Mouse (Mus musculus) kidney, embryonic 16.5 days (tissue): ENCODE results near the gene Il22ra1. TPM values are rescaled to one million over a fixed set of nuclear protein-coding genes. Genes with fewer than 3 reads are reported as not detected.

Experiments used
- ATAC-seq: fragments of 200-750 bp; cut with Nextera tagmentation; 2 replicates; pipeline ENCODE4 v1.8.0; 2017; ENCODE audit warnings: moderate TSS enrichment; ENCODE audit not compliant: low FRiP score, low TSS enrichment
- H3K27ac ChIP-seq: fragments of 300-500 bp; sonication (generic); 2 replicates; pipeline ENCODE4 v1.5.1; 2014; ENCODE audit warnings: low read length
- H3K27me3 ChIP-seq: fragments of 300-500 bp; sonication (generic); 2 replicates; pipeline ENCODE4 v1.6.1; 2014; ENCODE audit warnings: low read length, control low read depth, mixed read lengths; ENCODE audit not compliant: insufficient read depth
- H3K36me3 ChIP-seq: fragments of 300-500 bp; sonication (generic); 2 replicates; pipeline ENCODE4 v1.6.1; 2014; ENCODE audit warnings: low read length, control low read depth, mixed read lengths; ENCODE audit not compliant: insufficient read depth
- H3K4me1 ChIP-seq: fragments of 300-500 bp; sonication (generic); 2 replicates; pipeline ENCODE4 v1.6.1; 2014; ENCODE audit warnings: low read length, control low read depth, mixed read lengths; ENCODE audit not compliant: insufficient read depth
- H3K4me2 ChIP-seq: fragments of 300-500 bp; sonication (generic); replicated peaks from 2 replicates; pipeline ENCODE4 v1.6.1; 2014; ENCODE audit warnings: low read depth, low read length
- H3K4me3 ChIP-seq: fragments of 300-500 bp; sonication (generic); 2 replicates; pipeline ENCODE4 v1.5.1; 2014; ENCODE audit warnings: mild to moderate bottlenecking, low read length
- H3K9ac ChIP-seq: fragments of 300-500 bp; sonication (generic); replicated peaks from 2 replicates; pipeline ENCODE4 v1.6.1; 2014; ENCODE audit warnings: low read length
- H3K9me3 ChIP-seq: fragments of 300-500 bp; sonication (generic); 2 replicates; pipeline ENCODE4 v1.6.1; 2016; ENCODE audit warnings: low read length, control low read depth
- WGBS: fragments of 180-500 bp; shearing (Covaris S2); extraction: QIAGEN DNeasy Blood & Tissue Kit; methylation state at CpG from one replicate; pipeline ENCODE4 v1.1.7; 2014; 5-methylcytosine and 5-hydroxymethylcytosine counted together
- polyA plus RNA-seq: library from polyadenylated mRNA; unstranded; fragments of >200 nt; fragmentation: Nextera tagmentation; extraction: Ambion mirVana; gene quantifications from 2 replicates; pipeline ENCODE4 v1.2.1, GENCODE M21; 2015

Il22ra1 gene
- polyA plus RNA-seq, 1 experiment from 2014 or later, result 0.11 TPM

- no peaks in the 10 kb centered on the region for H3K9me3 ChIP-seq
- H3K27ac ChIP-seq, result peak overlapping the region; percentile 26; the same call in 1 of the 2 replicates
- no peak for ATAC-seq
- no peaks in the 10 kb centered on the region for H3K27me3 ChIP-seq
- peaks cover 15% of the 10 kb centered on the region for H3K4me1 ChIP-seq
- no peak overlapping the region for H3K4me3 ChIP-seq
- WGBS, result 68% methylated on average over 10 of the region's 10 CpGs
- H3K9ac ChIP-seq, result no peak overlapping the region
- H3K4me2 ChIP-seq, result no peak overlapping the region
- H3K36me3 ChIP-seq, result no peaks in the 10 kb centered on the region
Observed at GRCm38 (mm10) chr4:135745613-135746012, 17.6 kb downstream of the Il22ra1 start.

- Histone ChIP-seq H3K9ac (no peak overlapping the region), H3K27me3 (no peaks in the 10 kb centered on the region), H3K36me3 (no peaks in the 10 kb centered on the region), H3K4me2 (no peak overlapping the region), H3K4me3 (no peak overlapping the region), H3K9me3 (peaks cover 13% of the 10 kb centered on the region), H3K4me1 (no peaks in the 10 kb centered on the region; the same call in 1 of the 2 replicates), H3K27ac (no peak overlapping the region)
- WGBS, result 76% methylated on average over 8 of the region's 8 CpGs
- ATAC-seq, result no peak
Observed at GRCm38 (mm10) chr4:135750896-135751295, 22.9 kb downstream of the Il22ra1 start.

GRCm38 (mm10) chr4:135752106-135752778 lies 24.3 kb downstream of the Il22ra1 start:
- no peak overlapping the region for H3K4me2 ChIP-seq
- 67% methylated on average over 7 of the region's 7 CpGs for WGBS
- no peak for ATAC-seq
- no peak overlapping the region for H3K27ac ChIP-seq
- no peaks in the 10 kb centered on the region for H3K36me3 ChIP-seq
- no peak overlapping the region for H3K4me3 ChIP-seq
- H3K4me1 ChIP-seq, result no peaks in the 10 kb centered on the region
- no peak overlapping the region for H3K9ac ChIP-seq
- no peaks in the 10 kb centered on the region for H3K27me3 ChIP-seq
- peaks cover 13% of the 10 kb centered on the region for H3K9me3 ChIP-seq

- H3K4me1 ChIP-seq, result no peaks in the 10 kb centered on the region
- H3K27ac ChIP-seq, result no peak overlapping the region
- 49% methylated on average over 8 of the region's 8 CpGs for WGBS
- no peaks in the 10 kb centered on the region for H3K27me3 ChIP-seq
- H3K36me3 ChIP-seq, result no peaks in the 10 kb centered on the region
- no peak overlapping the region for H3K9ac ChIP-seq
- H3K9me3 ChIP-seq, result peaks cover 13% of the 10 kb centered on the region
- ATAC-seq, result no peak
- no peak overlapping the region for H3K4me3 ChIP-seq
- no peak overlapping the region for H3K4me2 ChIP-seq
Observed at GRCm38 (mm10) chr4:135752779-135753164, 24.8 kb downstream of the Il22ra1 start.

- H3K4me3 ChIP-seq, result no peak overlapping the region
- no peak overlapping the region for H3K27ac ChIP-seq
- no peaks in the 10 kb centered on the region for H3K36me3 ChIP-seq
- H3K9ac ChIP-seq, result no peak overlapping the region
- H3K4me2 ChIP-seq, result no peak overlapping the region
- ATAC-seq, result no peak
- peaks cover 13% of the 10 kb centered on the region for H3K9me3 ChIP-seq
- peaks cover 18% of the 10 kb centered on the region for H3K4me1 ChIP-seq
- 40% methylated on average over 4 of the region's 4 CpGs for WGBS
- no peaks in the 10 kb centered on the region for H3K27me3 ChIP-seq
Observed at GRCm38 (mm10) chr4:135758331-135758730, 30.4 kb downstream of the Il22ra1 start.

- H3K4me1 ChIP-seq, result peaks cover 18% of the 10 kb centered on the region
- no peak overlapping the region for H3K27ac ChIP-seq
- no peak overlapping the region for H3K9ac ChIP-seq
- no peaks in the 10 kb centered on the region for H3K36me3 ChIP-seq
- peaks cover 9% of the 10 kb centered on the region for H3K9me3 ChIP-seq
- ATAC-seq, result no peak
- no peak overlapping the region for H3K4me2 ChIP-seq
- no peaks in the 10 kb centered on the region for H3K27me3 ChIP-seq
- 40% methylated on average over 6 of the region's 6 CpGs for WGBS
- no peak overlapping the region for H3K4me3 ChIP-seq
Observed at GRCm38 (mm10) chr4:135758825-135759224, 30.9 kb downstream of the Il22ra1 start.

- Histone ChIP-seq H3K4me2 (no peak within 1 kb of the TSS), H3K27ac (no peak within 1 kb of the TSS), H3K27me3 (no peaks in the 10 kb centered on the region), H3K36me3 (no peaks in the 10 kb centered on the region), H3K9me3 (peaks cover 2% of the 10 kb centered on the region), H3K4me3 (no peak within 1 kb of the TSS), H3K9ac (no peak within 1 kb of the TSS), H3K4me1 (peaks cover 18% of the 10 kb centered on the region)
- ATAC-seq, result no peak
- 50% methylated on average over 10 of the region's 10 CpGs for WGBS
Observed at GRCm38 (mm10) chr4:135759356-135759976, 31.5 kb downstream of the Il22ra1 start, which contains the start of gene Myom3. Gene Myom3 (plus strand): TSS chr4:135759715.

- Histone ChIP-seq H3K9me3 (no peaks in the 10 kb centered on the region), H3K4me3 (no peak overlapping the region), H3K4me2 (no peak overlapping the region), H3K4me1 (peaks cover 18% of the 10 kb centered on the region), H3K36me3 (no peaks in the 10 kb centered on the region), H3K27me3 (no peaks in the 10 kb centered on the region), H3K9ac (no peak overlapping the region), H3K27ac (no peak overlapping the region)
- 55% methylated on average over 8 of the region's 8 CpGs for WGBS
- no peak for ATAC-seq
Observed at GRCm38 (mm10) chr4:135761048-135761447, 33.1 kb downstream of the Il22ra1 start.

- Histone ChIP-seq H3K27me3 (no peaks in the 10 kb centered on the region), H3K4me2 (no peak overlapping the region), H3K27ac (no peak overlapping the region), H3K4me3 (no peak overlapping the region), H3K36me3 (no peaks in the 10 kb centered on the region), H3K9me3 (no peaks in the 10 kb centered on the region), H3K9ac (no peak overlapping the region), H3K4me1 (peaks cover 18% of the 10 kb centered on the region)
- ATAC-seq, result no peak
- 30% methylated on average over 7 of the region's 7 CpGs for WGBS
Observed at GRCm38 (mm10) chr4:135761569-135761968, 33.6 kb downstream of the Il22ra1 start.

GRCm38 (mm10) chr4:135762251-135762906 lies 34.4 kb downstream of the Il22ra1 start:
- no peaks in the 10 kb centered on the region for H3K9me3 ChIP-seq
- H3K36me3 ChIP-seq, result no peaks in the 10 kb centered on the region
- H3K4me1 ChIP-seq, result peaks cover 18% of the 10 kb centered on the region
- 8% methylated on average over 18 of the region's 19 CpGs for WGBS
- H3K4me2 ChIP-seq, result peak overlapping the region; percentile 59
- no peaks in the 10 kb centered on the region for H3K27me3 ChIP-seq
- ATAC-seq, result peak; percentile 94
- peak overlapping the region; percentile 42 for H3K4me3 ChIP-seq
- peak overlapping the region; percentile 43; the same call in 1 of the 2 replicates for H3K9ac ChIP-seq
- no peak overlapping the region for H3K27ac ChIP-seq
